Mouse (Mus musculus) activated CD4-positive, CD25-positive, alpha-beta regulatory T cell, adult 4 months (primary cell): ENCODE data around the gene Spry1. TPM values are rescaled to one million over a fixed set of nuclear protein-coding genes. Genes with fewer than 3 reads are reported as not detected.

Source experiments
- ATAC-seq: one replicate; pipeline ENCODE4 v1.8.0; 2017
- polyA plus RNA-seq, 2 experiments: library from polyadenylated mRNA; unstranded; fragments of 100-300 nt; shearing (Covaris generic); gene quantifications; one replicate each; pipeline ENCODE4 v1.2.1; 2017

Spry1 gene
- polyA plus RNA-seq, 2 experiments from 2014 or later = 10.2 to 10.3 TPM

- no peak for ATAC-seq
Observed at GRCm38 (mm10) chr3:37641796-37642680, 2.3 kb downstream of the Spry1 start.

GRCm38 (mm10) chr3:37642681-37643214, 3.0 kb downstream of the Spry1 start:
- ATAC-seq = peak; percentile 20

- ATAC-seq = no peak
Observed at GRCm38 (mm10) chr3:37643411-37643810, 3.7 kb downstream of the Spry1 start.

- no peak for ATAC-seq
Observed at GRCm38 (mm10) chr3:37643903-37644302, 4.2 kb downstream of the Spry1 start.

GRCm38 (mm10) chr3:37645061-37645460, 5.3 kb downstream of the Spry1 start:
- ATAC-seq = peak; percentile 47

GRCm38 (mm10) chr3:37646221-37646620, 6.5 kb downstream of the Spry1 start:
- no peak for ATAC-seq

GRCm38 (mm10) chr3:37647225-37647624, 7.5 kb downstream of the Spry1 start:
- no peak for ATAC-seq

GRCm38 (mm10) chr3:37648244-37648643, 8.5 kb downstream of the Spry1 start:
- no peak for ATAC-seq

GRCm38 (mm10) chr3:37649281-37649680, 9.5 kb downstream of the Spry1 start:
- ATAC-seq = no peak

- ATAC-seq = no peak
Observed at GRCm38 (mm10) chr3:37652537-37652936, 12.8 kb downstream of the Spry1 start.

- peak; percentile 83 for ATAC-seq
Observed at GRCm38 (mm10) chr3:37653935-37654729, 14.4 kb downstream of the Spry1 start.

GRCm38 (mm10) chr3:37654787-37655186, 15.0 kb downstream of the Spry1 start:
- ATAC-seq = no peak

- ATAC-seq = no peak
Observed at GRCm38 (mm10) chr3:37655933-37656633, 16.3 kb downstream of the Spry1 start.

GRCm38 (mm10) chr3:37657009-37657408, 17.3 kb downstream of the Spry1 start:
- no peak for ATAC-seq

- no peak for ATAC-seq
Observed at GRCm38 (mm10) chr3:37658155-37658554, 18.4 kb downstream of the Spry1 start.

- no peak for ATAC-seq
Observed at GRCm38 (mm10) chr3:37659621-37660020, 19.9 kb downstream of the Spry1 start.

GRCm38 (mm10) chr3:37666291-37667118, 26.8 kb downstream of the Spry1 start:
- no peak for ATAC-seq

- no peak for ATAC-seq
Observed at GRCm38 (mm10) chr3:37667119-37667467, 27.3 kb downstream of the Spry1 start.

- no peak for ATAC-seq
Observed at GRCm38 (mm10) chr3:37667736-37668135, 28.0 kb downstream of the Spry1 start.

GRCm38 (mm10) chr3:37668652-37669051, 28.9 kb downstream of the Spry1 start:
- ATAC-seq = no peak

- ATAC-seq = no peak
Observed at GRCm38 (mm10) chr3:37669100-37669499, 29.4 kb downstream of the Spry1 start.
